Mouse (Mus musculus): ENCODE results near the gene Galnt15. TPM values are rescaled to one million over a fixed set of nuclear protein-coding genes. Genes with fewer than 3 reads are reported as not detected.

Galnt15 gene
- total and polyA plus RNA-seq, 3 experiments = not detected

DNA sequence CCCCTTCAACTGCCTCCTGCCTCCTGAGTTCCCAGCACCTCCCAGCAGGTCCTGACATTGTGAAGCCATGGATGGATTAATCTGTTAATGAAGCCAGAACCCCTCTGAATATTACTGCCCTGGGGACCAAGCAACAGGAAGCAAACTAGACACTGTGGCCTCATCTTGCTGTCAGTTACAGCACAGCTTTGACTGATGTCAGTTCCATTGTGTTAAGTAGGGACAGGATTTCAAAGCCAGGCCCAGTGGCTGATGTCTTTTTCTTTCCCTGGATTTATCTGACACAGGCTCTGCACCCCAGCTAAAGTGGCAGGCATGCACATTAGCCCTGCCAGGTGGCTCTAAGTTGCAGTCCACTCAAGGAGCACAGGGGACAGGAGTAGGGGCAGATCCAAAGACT, 44.0 kb downstream of the Galnt15 start:
- Histone ChIP-seq H3K9ac (ENCODE audit: insufficient read depth, low read depth) (no peak overlapping the region), H3K9me3 (replicated peaks; ENCODE audit: low read length) (no peaks in the 10 kb centered on the region), H3K4me1 (ENCODE audit: control insufficient read depth in 1 of 2, insufficient read depth in 2 of 2) (peaks cover 0 to 24% of the 10 kb centered on the region in 2 experiments; a peak in 2 of 4 replicates), H3K79me2 (replicated peaks; ENCODE audit: control insufficient read depth, extremely low read depth, insufficient read depth, poor library complexity, severe bottlenecking) (no peaks in the 10 kb centered on the region), H3K27me3 (replicated peaks) (no peaks in the 10 kb centered on the region), H3K4me2 (ENCODE audit: insufficient read depth, low read depth, poor library complexity, severe bottlenecking) (no peak overlapping the region), H3K27ac (ENCODE audit: insufficient read depth, low read depth) (no peak overlapping the region), H3K36me3 (replicated peaks in 1 of 2; ENCODE audit: control insufficient read depth in 1 of 2, insufficient read depth in 1 of 2, low read length in 1 of 2) (no peaks in the 10 kb centered on the region), H3K4me3 (replicated peaks in 1 of 3; ENCODE audit: low read depth in 2 of 3, low read length in 2 of 3, poor library complexity in 1 of 3) (no peak overlapping the region)
- dilution Hi-C loops (cut with MboI; ENCODE audit: extremely low pct_ligation_motif_present, extremely low pct_unique_long_range_greater_than_20kb, low sequenced_read_pairs) = no loop called here
- no peak for DNase-seq (ENCODE audit: extremely low read depth)
- in situ Hi-C loops (cut with MboI; ENCODE audit: low pct_ligation_motif_present, low pct_unique_long_range_greater_than_20kb, low sequenced_read_pairs) = loop anchor here (5.0 kb wide), 1 partner anchor 116 kb away; no protein-coding TSS in a partner anchor
- TF ChIP-seq GABPA (IDR thresholded peaks at IDR 0.05; ENCODE audit: insufficient replicate concordance, low read depth, low read length) (no peak), RAD21 (IDR thresholded peaks at IDR 0.05; ENCODE audit: low read depth, low read length) (no peak), MXI1 (IDR thresholded peaks at IDR 0.05; ENCODE audit: low read depth, low read length) (no peak), MYC (IDR thresholded peaks at IDR 0.05; ENCODE audit: low read depth, low read length) (no peak), HCFC1 (IDR thresholded peaks at IDR 0.05; ENCODE audit: low read depth, low read length) (no peak), MEF2A (IDR thresholded peaks at IDR 0.05; ENCODE audit: borderline replicate concordance, low read depth, low read length) (no peak), CHD1 (IDR thresholded peaks at IDR 0.05; ENCODE audit: low read depth, low read length) (no peak), MAZ (IDR thresholded peaks at IDR 0.05; ENCODE audit: low read depth, low read length) (no peak), KAT2A (IDR thresholded peaks at IDR 0.05; ENCODE audit: insufficient replicate concordance, low read length) (no peak), NRF1 (IDR thresholded peaks at IDR 0.05; ENCODE audit: low read depth, low read length) (no peak), POLR2A (IDR thresholded peaks at IDR 0.05; ENCODE audit: low read depth, low read length) (no peak), ETS1 (conservative IDR thresholded peaks at IDR 0.05; ENCODE audit: low read depth, low read length) (no peak), NELFE (IDR thresholded peaks at IDR 0.05; ENCODE audit: low read depth, low read length) (no peak), USF2 (conservative IDR thresholded peaks at IDR 0.05; ENCODE audit: low read depth, low read length) (no peak), RCOR1 (conservative IDR thresholded peaks at IDR 0.05; ENCODE audit: low read depth, low read length) (no peak), PAX5 (IDR thresholded peaks at IDR 0.05; ENCODE audit: low read length) (no peak), ZNF384 (IDR thresholded peaks at IDR 0.05; ENCODE audit: low read depth, low read length) (no peak), ELF1 (IDR thresholded peaks at IDR 0.05; ENCODE audit: low read depth, low read length) (no peak), CHD2 (IDR thresholded peaks at IDR 0.05; ENCODE audit: low read length) (no peak)

DNA sequence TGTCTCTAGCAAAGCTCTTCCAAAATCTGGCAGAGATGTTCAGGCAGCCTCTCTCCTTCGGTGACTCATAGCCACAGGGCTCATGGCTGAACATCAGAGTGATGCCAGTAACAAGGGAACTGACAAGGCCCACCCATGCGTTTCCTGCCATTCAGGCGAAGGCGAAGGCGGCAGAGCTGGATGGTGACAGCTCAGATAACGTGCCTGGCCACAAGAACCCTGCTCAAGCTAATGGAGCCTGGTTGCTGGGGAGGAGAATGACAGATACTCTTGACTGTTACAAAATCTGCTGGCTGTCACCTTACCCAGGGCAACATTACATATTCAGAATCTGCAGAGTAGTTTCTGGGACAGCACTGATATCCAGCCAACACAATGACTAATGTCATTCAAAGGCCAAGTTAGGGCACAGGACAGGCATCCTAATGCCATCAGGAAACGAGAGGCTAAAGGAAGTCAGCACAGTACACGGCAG, 44.5 kb downstream of the Galnt15 start:
- Histone ChIP-seq H3K36me3 (replicated peaks in 1 of 2; ENCODE audit: control insufficient read depth in 1 of 2, insufficient read depth in 1 of 2, low read length in 1 of 2) (no peaks in the 10 kb centered on the region), H3K4me2 (ENCODE audit: insufficient read depth, low read depth, poor library complexity, severe bottlenecking) (no peak overlapping the region), H3K4me3 (replicated peaks in 1 of 3; ENCODE audit: low read depth in 2 of 3, low read length in 2 of 3, poor library complexity in 1 of 3) (no peak overlapping the region), H3K79me2 (replicated peaks; ENCODE audit: control insufficient read depth, extremely low read depth, insufficient read depth, poor library complexity, severe bottlenecking) (no peaks in the 10 kb centered on the region), H3K9me3 (replicated peaks; ENCODE audit: low read length) (no peaks in the 10 kb centered on the region), H3K27ac (ENCODE audit: insufficient read depth, low read depth) (no peak overlapping the region), H3K4me1 (ENCODE audit: control insufficient read depth in 1 of 2, insufficient read depth in 2 of 2) (peaks cover 0 to 24% of the 10 kb centered on the region in 2 experiments; a peak in 2 of 4 replicates), H3K9ac (ENCODE audit: insufficient read depth, low read depth) (no peak overlapping the region), H3K27me3 (replicated peaks) (no peaks in the 10 kb centered on the region)
- dilution Hi-C loops (cut with MboI; ENCODE audit: extremely low pct_ligation_motif_present, extremely low pct_unique_long_range_greater_than_20kb, low sequenced_read_pairs) (no loop called here), in situ Hi-C loops (cut with MboI; ENCODE audit: low pct_ligation_motif_present, low pct_unique_long_range_greater_than_20kb, low sequenced_read_pairs) (loop anchor here (5.0 kb wide), 1 partner anchor 116 kb away; no protein-coding TSS in a partner anchor)
- no peak for DNase-seq (ENCODE audit: extremely low read depth)
- no peak for TF ChIP-seq MEF2A (IDR thresholded peaks at IDR 0.05; ENCODE audit: borderline replicate concordance, low read depth, low read length)
